Mouse (Mus musculus) hindbrain, postnatal 0 days (tissue): ENCODE measurements around the gene Elp1. TPM values are rescaled to one million over a fixed set of nuclear protein-coding genes. Genes with fewer than 3 reads are reported as not detected.

Source experiments
- ATAC-seq: fragments of 200-750 bp; cut with Nextera tagmentation; 2 replicates; pipeline ENCODE4 v1.8.0; 2017; ENCODE audit warnings: mild to moderate bottlenecking, moderate TSS enrichment, moderate library complexity
- DNase-seq: peaks from one replicate; pipeline ENCODE4 v3.0.0-alpha.2; 2015; ENCODE audit warnings: low spot score
- H3K27ac ChIP-seq: fragments of 300-500 bp; sonication (generic); 2 replicates; pipeline ENCODE4 v1.5.1; 2014; ENCODE audit warnings: mild to moderate bottlenecking
- H3K27me3 ChIP-seq: fragments of 300-500 bp; sonication (generic); 2 replicates; pipeline ENCODE4 v1.6.1; 2014; ENCODE audit warnings: low read length, mixed read lengths; ENCODE audit not compliant: insufficient read depth
- H3K36me3 ChIP-seq: fragments of 300-500 bp; sonication (generic); 2 replicates; pipeline ENCODE4 v1.6.1; 2014; ENCODE audit warnings: low read length, mixed read lengths; ENCODE audit not compliant: insufficient read depth
- H3K4me1 ChIP-seq: fragments of 300-500 bp; sonication (generic); 2 replicates; pipeline ENCODE4 v1.6.1; 2014; ENCODE audit warnings: antibody characterized with exemption, low read length, mixed read lengths; ENCODE audit not compliant: insufficient read depth
- H3K4me2 ChIP-seq: fragments of 300-500 bp; sonication (generic); 2 replicates; pipeline ENCODE4 v1.6.1; 2014; ENCODE audit warnings: low read depth, mild to moderate bottlenecking, low read length, moderate library complexity, mixed read lengths
- H3K4me3 ChIP-seq: fragments of 300-500 bp; sonication (generic); 2 replicates; pipeline ENCODE4 v1.5.1; 2014; ENCODE audit warnings: low read length
- H3K9ac ChIP-seq: fragments of 300-500 bp; sonication (generic); replicated peaks from 2 replicates; pipeline ENCODE4 v1.6.1; 2014; ENCODE audit warnings: mild to moderate bottlenecking, low read length, moderate library complexity, mixed read lengths
- H3K9me3 ChIP-seq: fragments of 300-500 bp; sonication (generic); 2 replicates; pipeline ENCODE4 v1.6.1; 2016; ENCODE audit warnings: low read length, mixed read lengths
- CTCF ChIP-seq: IDR thresholded peaks from 2 replicates; pipeline ENCODE4 v1.5.1; 2016; ENCODE audit warnings: antibody characterized with exemption, control low read depth, low read depth
- WGBS: fragments of 180-500 bp; shearing (Covaris S2); extraction: QIAGEN DNeasy Blood & Tissue Kit; methylation state at CpG from one replicate; pipeline ENCODE4 v1.1.7; 2014; 5-methylcytosine and 5-hydroxymethylcytosine counted together
- polyA plus RNA-seq: library from polyadenylated mRNA; unstranded; fragments of >200 nt; fragmentation: Nextera tagmentation; extraction: Ambion mirVana; gene quantifications from 2 replicates; pipeline ENCODE4 v1.2.1, GENCODE M21; 2015
- total RNA-seq: library from RNA; depleted of rRNA; stranded (reverse); fragments of >200 nt; gene quantifications from 2 replicates; pipeline ENCODE4 v1.2.3, GENCODE M21; 2014; rRNA removed

Elp1 gene
- total RNA-seq (94.6 and 95.6 TPM in 2 replicates), polyA plus RNA-seq (41.6 and 44.2 TPM in 2 replicates)

DNA sequence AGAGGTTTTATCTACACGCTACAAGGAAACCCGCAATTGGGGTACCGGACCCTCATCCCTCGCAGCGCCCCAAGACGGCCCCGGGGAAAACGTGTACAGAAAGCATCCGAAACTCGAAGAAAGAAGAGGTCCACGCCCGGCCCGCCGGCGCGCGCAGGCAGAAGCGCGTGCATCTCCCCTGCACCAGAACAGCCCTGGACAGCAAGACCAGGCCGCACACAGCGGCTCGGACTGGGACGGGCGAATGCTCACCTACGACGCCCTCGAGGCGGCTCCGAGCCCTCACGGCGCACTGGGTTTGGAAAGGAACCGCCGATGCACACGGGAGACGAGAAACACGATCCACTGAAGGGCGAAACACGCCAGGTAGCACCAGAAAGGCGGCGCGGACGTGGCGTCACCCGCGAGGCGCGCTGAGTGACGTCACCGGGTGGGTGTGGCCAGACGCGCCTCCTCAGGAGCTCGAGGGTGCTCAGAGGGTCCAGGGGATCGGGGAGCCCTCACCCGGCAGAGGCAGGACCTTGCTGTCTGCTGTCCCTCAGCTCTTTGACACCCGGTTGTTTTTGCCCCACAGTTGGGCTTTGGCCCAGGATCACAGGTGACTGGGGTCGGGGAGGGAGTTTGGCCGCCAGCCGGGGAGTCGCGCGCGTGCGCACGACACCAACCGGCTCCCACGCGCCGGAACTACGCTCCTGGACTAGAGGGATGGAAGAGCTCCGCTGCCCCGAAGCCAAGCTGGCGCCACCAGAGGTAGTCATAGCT, at the start of gene Elp1, which contains the start of gene Fam206a:
TSS of gene Elp1 (minus strand) at position 425 of the 762 bp plus-strand sequence.
TSS of gene Fam206a (plus strand) at position 439 of the 762 bp plus-strand sequence.
- Histone ChIP-seq H3K27me3 (no peaks in the 10 kb centered on the region), H3K27ac (peak within 1 kb of the TSS; percentile 83), H3K9ac (peak within 1 kb of the TSS; percentile 80), H3K9me3 (no peaks in the 10 kb centered on the region), H3K36me3 (peaks cover 24% of the 10 kb centered on the region), H3K4me3 (peak within 1 kb of the TSS; percentile 97), H3K4me1 (peaks cover 9% of the 10 kb centered on the region; the same call in 1 of the 2 replicates), H3K4me2 (peak within 1 kb of the TSS; percentile 89)
- no peak; the same call in 1 of the 2 replicates for TF ChIP-seq CTCF
- ATAC-seq (peak; percentile 98), DNase-seq (peak; percentile 95)
- under 1% methylated on average over 72 of the region's 72 CpGs for WGBS

DNA sequence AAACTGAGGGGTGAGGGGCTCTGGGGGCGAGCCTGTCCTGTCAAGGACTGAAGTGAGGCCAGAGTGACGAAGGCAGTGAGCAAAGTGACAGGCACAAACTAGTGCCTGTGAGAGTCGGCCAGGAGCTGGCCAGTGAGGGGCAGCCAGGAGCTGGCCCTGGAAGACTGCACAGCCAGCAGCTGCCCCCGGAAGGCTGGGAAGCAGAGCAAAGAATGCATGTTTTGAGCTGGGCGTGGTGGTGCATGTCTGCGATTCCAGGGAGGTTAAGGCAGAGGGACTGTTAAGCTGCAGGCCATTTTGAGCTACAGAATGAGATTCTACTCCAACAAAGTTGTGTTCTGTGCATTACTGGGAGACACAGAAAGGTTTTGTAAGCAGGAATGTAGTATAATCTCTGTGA, 48.6 kb upstream of the Elp1 start:
- Histone ChIP-seq H3K36me3 (no peaks in the 10 kb centered on the region), H3K4me3 (no peak overlapping the region), H3K9me3 (no peaks in the 10 kb centered on the region), H3K4me1 (no peaks in the 10 kb centered on the region), H3K4me2 (no peak overlapping the region), H3K9ac (no peak overlapping the region), H3K27ac (no peak overlapping the region), H3K27me3 (no peaks in the 10 kb centered on the region)
- peak; percentile 12 for DNase-seq
- WGBS, result 30% methylated on average over 6 of the region's 6 CpGs
- no peak; the same call in 1 of the 2 replicates for ATAC-seq
- peak; percentile 49 for TF ChIP-seq CTCF

DNA sequence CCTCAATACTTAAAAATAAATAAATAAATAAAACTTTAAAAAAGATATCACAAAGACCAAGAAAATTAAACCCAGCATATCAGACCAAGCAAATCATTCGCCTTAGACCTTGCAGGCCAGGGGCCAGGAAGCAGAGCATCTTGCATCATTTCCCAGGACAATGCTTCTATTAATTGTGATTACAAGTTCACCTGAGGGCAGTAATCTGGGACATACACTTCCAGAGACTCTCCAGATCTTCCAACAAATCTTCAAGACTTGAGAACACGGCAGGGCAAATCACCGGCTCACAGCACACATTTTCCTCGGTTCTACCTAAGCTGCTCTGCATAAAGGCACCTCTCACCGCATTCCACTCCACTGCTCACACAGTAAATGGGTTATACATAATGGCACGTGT, 45.9 kb upstream of the Elp1 start:
- Histone ChIP-seq H3K4me2 (no peak overlapping the region), H3K4me1 (no peaks in the 10 kb centered on the region), H3K27me3 (no peaks in the 10 kb centered on the region), H3K27ac (no peak overlapping the region), H3K9me3 (no peaks in the 10 kb centered on the region), H3K4me3 (no peak overlapping the region), H3K9ac (no peak overlapping the region), H3K36me3 (peaks cover 8% of the 10 kb centered on the region; the same call in 1 of the 2 replicates)
- no peak for ATAC-seq
- TF ChIP-seq CTCF, result no peak
- DNase-seq, result no peak
- WGBS, result 88% methylated on average over 6 of the region's 6 CpGs

DNA sequence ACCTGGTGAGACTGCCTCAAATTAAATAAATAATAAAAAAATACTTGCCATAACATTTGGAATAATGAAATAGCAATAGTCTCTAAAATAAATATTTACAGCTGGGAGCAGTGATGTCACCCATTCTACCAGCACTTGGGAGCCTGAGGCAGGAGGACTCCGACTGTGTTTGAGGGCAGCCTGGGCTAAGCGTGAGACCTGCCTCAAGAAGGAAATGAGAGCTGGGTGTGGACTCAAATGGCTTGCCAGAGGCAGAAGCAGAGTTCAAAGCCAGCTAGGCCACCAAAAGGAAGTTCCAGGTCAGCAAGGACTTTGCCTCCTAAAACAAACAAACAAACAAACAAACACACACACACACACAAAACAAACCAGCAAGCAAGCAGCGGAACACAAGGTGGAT, 45.3 kb upstream of the Elp1 start:
- 88% methylated on average over 3 of the region's 3 CpGs for WGBS
- DNase-seq, result no peak
- Histone ChIP-seq H3K4me3 (no peak overlapping the region), H3K9ac (no peak overlapping the region), H3K27ac (no peak overlapping the region), H3K27me3 (no peaks in the 10 kb centered on the region), H3K36me3 (peaks cover 8% of the 10 kb centered on the region; the same call in 1 of the 2 replicates), H3K9me3 (no peaks in the 10 kb centered on the region), H3K4me1 (no peaks in the 10 kb centered on the region), H3K4me2 (no peak overlapping the region)
- ATAC-seq, result no peak
- TF ChIP-seq CTCF, result no peak

DNA sequence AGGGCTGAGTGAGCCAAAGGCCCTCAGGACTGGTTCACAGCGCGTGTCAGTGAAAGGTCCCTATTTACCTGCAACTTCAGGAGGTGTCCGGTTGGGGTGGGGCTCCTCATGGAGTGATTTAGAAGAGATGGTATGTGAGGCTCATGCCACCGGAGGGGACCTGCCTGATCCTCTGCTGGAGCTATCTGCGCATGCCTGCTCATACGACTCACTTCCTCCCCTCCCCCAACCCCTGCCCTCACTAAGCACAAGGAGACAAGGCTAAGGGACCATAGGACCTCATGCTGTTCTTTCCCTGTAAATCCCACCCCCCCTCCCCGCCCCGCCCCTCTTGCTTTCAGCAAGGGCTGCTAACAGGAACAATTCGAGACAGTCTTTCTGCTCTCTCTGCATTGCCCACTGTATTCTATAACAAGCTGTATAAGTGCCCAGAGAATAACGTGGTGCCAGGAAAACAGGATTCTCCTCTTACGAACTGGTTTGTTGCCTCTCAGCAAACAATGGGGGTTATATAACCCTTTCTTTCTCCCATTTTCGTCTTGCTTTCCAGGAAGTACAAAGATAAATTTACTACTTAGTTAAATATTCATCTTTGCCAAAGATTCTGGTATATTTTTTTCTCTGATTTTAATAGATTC, 43.9 kb upstream of the Elp1 start:
- no peaks in the 10 kb centered on the region for H3K27me3 ChIP-seq
- no peak overlapping the region for H3K4me3 ChIP-seq
- H3K36me3 ChIP-seq, result peaks cover 16% of the 10 kb centered on the region; the same call in 1 of the 2 replicates
- DNase-seq (no peak), ATAC-seq (no peak; the same call in 1 of the 2 replicates)
- no peak overlapping the region for H3K9ac ChIP-seq
- no peaks in the 10 kb centered on the region for H3K4me1 ChIP-seq
- H3K27ac ChIP-seq, result no peak overlapping the region
- H3K4me2 ChIP-seq, result no peak overlapping the region
- 62% methylated on average over 12 of the region's 12 CpGs for WGBS
- no peaks in the 10 kb centered on the region for H3K9me3 ChIP-seq
- no peak for TF ChIP-seq CTCF

DNA sequence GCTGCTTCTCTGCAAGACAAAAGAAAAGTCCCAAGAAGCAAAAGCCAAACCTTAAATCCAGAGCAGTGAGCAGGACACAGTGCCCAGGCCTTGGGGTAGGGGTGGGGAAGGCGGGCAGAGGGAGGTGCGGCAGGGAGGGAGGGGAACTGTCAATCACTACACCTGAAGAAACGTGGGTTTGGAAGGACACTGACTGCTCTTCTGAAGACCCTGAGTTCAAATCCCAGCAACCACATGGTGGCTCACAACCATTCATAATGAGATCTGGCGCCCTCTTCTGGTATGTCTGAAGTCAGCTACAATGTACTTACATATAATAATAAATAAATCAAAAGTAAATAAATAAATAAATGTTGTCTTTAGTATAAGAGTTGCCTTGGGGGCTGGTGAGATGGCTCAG, 42.8 kb upstream of the Elp1 start:
- H3K4me3 ChIP-seq, result no peak overlapping the region
- no peaks in the 10 kb centered on the region for H3K9me3 ChIP-seq
- H3K27me3 ChIP-seq, result no peaks in the 10 kb centered on the region
- 94% methylated on average over 4 of the region's 4 CpGs for WGBS
- peaks cover 25% of the 10 kb centered on the region; the same call in 1 of the 2 replicates for H3K36me3 ChIP-seq
- H3K4me1 ChIP-seq, result no peaks in the 10 kb centered on the region
- H3K4me2 ChIP-seq, result no peak overlapping the region
- no peak overlapping the region for H3K9ac ChIP-seq
- H3K27ac ChIP-seq, result no peak overlapping the region
- DNase-seq (no peak), ATAC-seq (no peak)
- no peak for TF ChIP-seq CTCF

DNA sequence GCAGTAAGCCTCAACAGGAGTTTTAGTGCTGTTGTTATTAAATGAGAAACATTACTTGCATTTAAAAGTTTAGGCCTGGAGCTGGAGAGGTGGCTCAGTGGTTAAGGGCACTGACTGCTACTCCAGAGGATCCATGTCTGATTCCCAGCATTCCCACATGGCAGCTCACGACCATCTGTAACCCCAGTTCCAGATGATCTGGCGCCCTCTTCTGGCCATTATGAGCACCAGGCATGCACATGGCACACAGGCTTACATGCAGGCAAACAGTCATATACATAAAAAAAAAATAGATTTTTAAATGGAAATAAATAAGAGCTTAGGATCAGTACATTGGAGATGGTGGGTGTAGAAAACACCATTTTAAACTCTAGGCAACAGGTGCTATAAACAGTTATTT, 41.8 kb upstream of the Elp1 start:
- peaks cover 28% of the 10 kb centered on the region; the same call in 1 of the 2 replicates for H3K36me3 ChIP-seq
- DNase-seq, result no peak
- WGBS, result 92% methylated on average over 2 of the region's 2 CpGs

More for the DNA sequence above, 41.8 kb upstream of the Elp1 start:
- no peaks in the 10 kb centered on the region for H3K27me3 ChIP-seq
- H3K9ac ChIP-seq, result no peak overlapping the region
- H3K27ac ChIP-seq, result no peak overlapping the region
- peak; percentile 41; the same call in 1 of the 2 replicates for TF ChIP-seq CTCF
- H3K9me3 ChIP-seq, result no peaks in the 10 kb centered on the region
- no peak overlapping the region for H3K4me3 ChIP-seq
- no peaks in the 10 kb centered on the region for H3K4me1 ChIP-seq
- no peak for ATAC-seq
- H3K4me2 ChIP-seq, result no peak overlapping the region
